Mouse (Mus musculus) CH12.LX (cell line): ENCODE data around the gene Mrgprb4. TPM values are rescaled to one million over a fixed set of nuclear protein-coding genes. Genes with fewer than 3 reads are reported as not detected.

Experiments used
- DNase-seq: peaks from one replicate; pipeline ENCODE4 v3.0.0-alpha.2; 2013; ENCODE audit errors: extremely low read depth
- H3K27ac ChIP-seq: 2 replicates; pipeline ENCODE4 v1.5.1; 2012; ENCODE audit warnings: low read depth, mild to moderate bottlenecking, control low read depth, moderate library complexity; ENCODE audit not compliant: insufficient read depth
- H3K27me3 ChIP-seq: replicated peaks from 2 replicates; pipeline ENCODE3; 2012; ENCODE audit warnings: inconsistent platforms
- H3K36me3 ChIP-seq, 2 experiments: replicated peaks in 1 of 2; 2 replicates each; pipeline versions ENCODE3 to v1.6.1; 2012; ENCODE audit warnings: inconsistent platforms in 1 of 2, low read length in 1 of 2, mild to moderate bottlenecking in 1 of 2, mixed read lengths in 1 of 2, moderate library complexity in 1 of 2; ENCODE audit not compliant: control insufficient read depth in 1 of 2, insufficient read depth in 1 of 2
- H3K4me1 ChIP-seq, 2 experiments: 2 replicates each; pipeline ENCODE4 v1.6.1; 2012; ENCODE audit warnings: inconsistent platforms in 1 of 2, moderate library complexity in 1 of 2; ENCODE audit not compliant: insufficient read depth in 2 of 2, control insufficient read depth in 1 of 2
- H3K4me2 ChIP-seq: 2 replicates; pipeline ENCODE4 v1.6.1; 2012; ENCODE audit warnings: low read depth, mild to moderate bottlenecking, control low read depth; ENCODE audit not compliant: poor library complexity, insufficient read depth, severe bottlenecking
- H3K4me3 ChIP-seq, 3 experiments: fragments of 150-350 bp in 1 of 3; sonication (generic) in 1 of 3; replicated peaks in 1 of 3; 2 replicates each; pipeline versions ENCODE3 to v1.5.1; 2011 to 2012; ENCODE audit warnings: low read depth in 2 of 3, low read length in 2 of 3, mild to moderate bottlenecking in 2 of 3, moderate library complexity in 2 of 3, control low read depth in 1 of 3, improper control_type of control experiment in 1 of 3, inconsistent platforms in 1 of 3, mixed read lengths in 1 of 3; ENCODE audit not compliant: poor library complexity in 1 of 3
- H3K79me2 ChIP-seq: replicated peaks from 2 replicates; pipeline ENCODE4 v1.6.1; 2012; ENCODE audit warnings: mild to moderate bottlenecking, moderate library complexity; ENCODE audit not compliant: control insufficient read depth, poor library complexity, insufficient read depth, severe bottlenecking; ENCODE audit errors: extremely low read depth
- H3K9ac ChIP-seq: 2 replicates; pipeline ENCODE4 v1.6.1; 2012; ENCODE audit warnings: low read depth, mild to moderate bottlenecking, control low read depth, moderate library complexity; ENCODE audit not compliant: insufficient read depth
- H3K9me3 ChIP-seq: replicated peaks from 2 replicates; pipeline ENCODE3; 2012; ENCODE audit warnings: low read length, inconsistent platforms, mixed read lengths
- BHLHE40 ChIP-seq: IDR thresholded peaks from 2 replicates; pipeline ENCODE4 v1.6.1; 2011; ENCODE audit warnings: mild to moderate bottlenecking, low read depth, low read length, improper control_type of control experiment
- CTCF ChIP-seq, 2 experiments: IDR thresholded peaks in 1 of 2; conservative IDR thresholded peaks in 1 of 2; 2 replicates each; pipeline ENCODE4 v1.5.1; 2011 to 2012; ENCODE audit warnings: low read depth in 2 of 2, low read length in 2 of 2, improper control_type of control experiment in 1 of 2, inconsistent platforms in 1 of 2, mild to moderate bottlenecking in 1 of 2, moderate library complexity in 1 of 2
- ELF1 ChIP-seq: IDR thresholded peaks from 2 replicates; pipeline ENCODE4 v1.6.1; 2014; ENCODE audit warnings: low read depth, mild to moderate bottlenecking, inconsistent platforms, low read length, improper control_type of control experiment
- EP300 ChIP-seq: IDR thresholded peaks from 2 replicates; pipeline ENCODE4 v1.6.1; 2011; ENCODE audit warnings: low read length, improper control_type of control experiment
- GABPA ChIP-seq: IDR thresholded peaks from 2 replicates; pipeline ENCODE4 v1.6.1; 2012; ENCODE audit warnings: low read depth, low read length, improper control_type of control experiment, inconsistent platforms; ENCODE audit not compliant: insufficient replicate concordance
- HCFC1 ChIP-seq: IDR thresholded peaks from 2 replicates; pipeline ENCODE4 v1.6.1; 2012; ENCODE audit warnings: low read depth, mild to moderate bottlenecking, inconsistent platforms, low read length, improper control_type of control experiment
- IRF4 ChIP-seq: IDR thresholded peaks from 2 replicates; pipeline ENCODE4 v1.6.1; 2014; ENCODE audit warnings: low read depth, mild to moderate bottlenecking, inconsistent platforms, low read length, improper control_type of control experiment
- JUN ChIP-seq: IDR thresholded peaks from 2 replicates; pipeline ENCODE4 v1.6.1; 2011; ENCODE audit warnings: low read depth, mild to moderate bottlenecking, low read length, improper control_type of control experiment, moderate library complexity; ENCODE audit not compliant: insufficient read depth
- KAT2A ChIP-seq: IDR thresholded peaks from 2 replicates; pipeline ENCODE4 v1.6.1; 2012; ENCODE audit warnings: low read length, improper control_type of control experiment, inconsistent platforms; ENCODE audit not compliant: insufficient replicate concordance
- MAFK ChIP-seq: IDR thresholded peaks from 2 replicates; pipeline ENCODE4 v1.6.1; 2011; ENCODE audit warnings: low read length, improper control_type of control experiment; ENCODE audit not compliant: insufficient replicate concordance
- MAX ChIP-seq: IDR thresholded peaks from 2 replicates; pipeline ENCODE4 v1.6.1; 2011; ENCODE audit warnings: low read length, improper control_type of control experiment
- MEF2A ChIP-seq: IDR thresholded peaks from 2 replicates; pipeline ENCODE4 v1.6.1; 2014; ENCODE audit warnings: low read depth, mild to moderate bottlenecking, inconsistent platforms, low read length, improper control_type of control experiment, borderline replicate concordance
- MYC ChIP-seq: IDR thresholded peaks from 2 replicates; pipeline ENCODE4 v1.6.1; 2011; ENCODE audit warnings: low read depth, mild to moderate bottlenecking, improper control_type of control experiment, low read length
- NELFE ChIP-seq: IDR thresholded peaks from 2 replicates; pipeline ENCODE4 v1.6.1; 2011; ENCODE audit warnings: low read depth, low read length, improper control_type of control experiment
- NRF1 ChIP-seq: IDR thresholded peaks from 2 replicates; pipeline ENCODE4 v1.6.1; 2014; ENCODE audit warnings: low read depth, mild to moderate bottlenecking, inconsistent platforms, low read length, improper control_type of control experiment, moderate library complexity
- POLR2AphosphoS2 ChIP-seq: IDR thresholded peaks from 2 replicates; pipeline ENCODE4 v1.6.1; 2011; ENCODE audit warnings: low read depth, low read length, improper control_type of control experiment
- RCOR1 ChIP-seq: conservative IDR thresholded peaks from 2 replicates; pipeline ENCODE4 v1.6.1; 2012; ENCODE audit warnings: low read depth, mild to moderate bottlenecking, inconsistent platforms, low read length, improper control_type of control experiment
- SIN3A ChIP-seq: IDR thresholded peaks from 2 replicates; pipeline ENCODE4 v1.6.1; 2012; ENCODE audit warnings: low read length, improper control_type of control experiment, inconsistent platforms
- UBTF ChIP-seq: IDR thresholded peaks from 2 replicates; pipeline ENCODE4 v1.6.1; 2012; ENCODE audit warnings: low read depth, mild to moderate bottlenecking, inconsistent platforms, low read length, improper control_type of control experiment, moderate library complexity
- USF1 ChIP-seq: IDR thresholded peaks from 2 replicates; pipeline ENCODE4 v1.6.1; 2014; ENCODE audit warnings: low read depth, mild to moderate bottlenecking, inconsistent platforms, low read length, improper control_type of control experiment
- USF2 ChIP-seq: conservative IDR thresholded peaks from 2 replicates; pipeline ENCODE4 v1.6.1; 2011; ENCODE audit warnings: low read depth, low read length, improper control_type of control experiment
- ZC3H11A ChIP-seq: IDR thresholded peaks from 2 replicates; pipeline ENCODE4 v1.6.1; 2012; ENCODE audit warnings: low read depth, mild to moderate bottlenecking, inconsistent platforms, low read length, improper control_type of control experiment
- ZKSCAN1 ChIP-seq: IDR thresholded peaks from 2 replicates; pipeline ENCODE4 v1.6.1; 2012; ENCODE audit warnings: low read depth, inconsistent platforms, low read length, improper control_type of control experiment, borderline replicate concordance
- dilution Hi-C: fragments of 300-500 bp; cut with MboI; formaldehyde crosslinking; loops from 2 replicates; pipeline ENCODE4 v1.14.3; 2020; ENCODE audit warnings: low sequenced_read_pairs; ENCODE audit not compliant: extremely low pct_unique_long_range_greater_than_20kb, extremely low pct_ligation_motif_present
- in situ Hi-C: fragments of 300-500 bp; cut with MboI; formaldehyde crosslinking; loops from 3 replicates; pipeline ENCODE4 v1.14.3; 2019; ENCODE audit warnings: low sequenced_read_pairs, low pct_ligation_motif_present, low pct_unique_long_range_greater_than_20kb, mixed read lengths
- polyA plus RNA-seq: library from polyadenylated mRNA; unstranded; fragments of >175 nt; gene quantifications from 2 replicates; pipeline ENCODE4 v1.2.1, GENCODE M21; 2012; ENCODE audit warnings: low read depth; ENCODE audit not compliant: insufficient read length
- total RNA-seq, 2 experiments: library from RNA; depleted of rRNA; stranded (reverse); fragments of 300-350 nt in 1 of 2; fragments of >200 nt in 1 of 2; gene quantifications; 2 replicates each; pipeline ENCODE4 v1.2.3; 2012 to 2014

The Mrgprb4 gene
- total and polyA plus RNA-seq, 3 experiments, result not detected

DNA sequence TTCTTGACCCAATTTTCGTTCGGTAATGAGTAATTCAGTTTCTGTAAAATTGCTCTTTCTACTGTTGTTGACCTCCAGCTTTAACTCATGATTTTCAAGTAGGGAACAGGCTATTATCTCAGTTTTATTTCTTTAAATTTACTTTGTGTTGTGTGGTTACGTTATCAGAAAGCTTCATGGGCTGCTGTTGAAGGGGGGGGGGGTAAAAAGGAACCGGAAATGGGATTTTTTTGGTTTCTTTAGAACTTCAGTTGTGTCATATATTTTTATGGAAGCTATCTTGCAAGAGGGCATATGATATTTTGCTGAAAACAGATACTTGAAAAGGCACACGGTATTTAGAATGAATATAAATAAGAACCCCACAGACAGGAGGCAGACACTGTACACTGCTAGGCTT is 26.0 kb upstream of the Mrgprb4 start:
- no peak overlapping the region for H3K27ac ChIP-seq
- no peak overlapping the region for H3K9ac ChIP-seq
- dilution Hi-C loops (no loop called here), in situ Hi-C loops (no loop called here)
- no peaks in the 10 kb centered on the region for H3K36me3 ChIP-seq
- H3K4me2 ChIP-seq, result no peak overlapping the region
- H3K27me3 ChIP-seq, result no peaks in the 10 kb centered on the region
- H3K4me1 ChIP-seq, result no peaks in the 10 kb centered on the region
- no peak overlapping the region for H3K4me3 ChIP-seq
- TF ChIP-seq UBTF, result no peak
- no peak for TF ChIP-seq IRF4
- TF ChIP-seq GABPA, result no peak
- TF ChIP-seq EP300, result no peak
- TF ChIP-seq MAX, result no peak
- no peak for TF ChIP-seq BHLHE40
- no peak for TF ChIP-seq ZC3H11A
- TF ChIP-seq MAFK, result no peak
- no peak for TF ChIP-seq KAT2A
- no peak for TF ChIP-seq NRF1
- no peak for TF ChIP-seq CTCF (conservative IDR thresholded peaks at IDR 0.05 in 1 of 2, IDR thresholded peaks at IDR 0.05 in 1 of 2; ENCODE audit: low read depth in 2 of 2, low read length in 2 of 2)
- no peak for TF ChIP-seq USF1
- no peak for DNase-seq
- peaks cover 5% of the 10 kb centered on the region for H3K9me3 ChIP-seq
- H3K79me2 ChIP-seq, result no peaks in the 10 kb centered on the region

DNA sequence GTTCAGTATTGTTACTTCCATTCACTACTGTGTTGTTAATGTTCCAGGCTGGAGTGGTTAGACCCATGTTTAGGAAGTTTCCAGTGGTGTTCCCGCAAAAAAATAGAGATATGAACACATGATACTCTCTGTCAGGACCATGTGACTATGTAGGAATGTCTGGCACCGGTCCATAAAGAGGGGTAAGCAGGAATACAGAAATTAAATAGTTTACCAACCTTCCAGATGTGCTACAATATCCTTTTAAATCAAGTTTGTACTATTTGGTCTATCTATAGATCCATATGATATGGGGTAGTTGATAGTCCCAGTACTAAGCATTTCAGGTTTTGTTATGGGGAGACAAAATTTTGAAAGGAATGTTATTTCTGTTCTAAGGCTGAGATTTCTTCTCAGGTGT is 30.2 kb downstream of the Mrgprb4 start, which contains the start of gene Mrgprb5:
TSS of gene Mrgprb5 (minus strand) at position 101 of the 400 bp plus-strand sequence.
- no peak for TF ChIP-seq JUN
- TF ChIP-seq KAT2A, result no peak
- no peak for TF ChIP-seq BHLHE40
- no peak for TF ChIP-seq NRF1
- no peak for TF ChIP-seq CTCF (conservative IDR thresholded peaks at IDR 0.05 in 1 of 2, IDR thresholded peaks at IDR 0.05 in 1 of 2; ENCODE audit: low read depth in 2 of 2, low read length in 2 of 2)
- no peak for TF ChIP-seq USF2
- TF ChIP-seq ZKSCAN1, result no peak
- TF ChIP-seq HCFC1, result no peak
- TF ChIP-seq SIN3A, result no peak
- no peak for TF ChIP-seq IRF4
- no peak for TF ChIP-seq RCOR1
- no peak for TF ChIP-seq POLR2AphosphoS2
- TF ChIP-seq NELFE, result no peak
- TF ChIP-seq MEF2A, result no peak
- no peak for TF ChIP-seq MYC
- TF ChIP-seq ELF1, result no peak
- no peak for TF ChIP-seq MAX
- TF ChIP-seq, all 38 proteins: peak for 0
- Histone ChIP-seq H3K9me3 (no peaks in the 10 kb centered on the region), H3K27me3 (no peaks in the 10 kb centered on the region), H3K36me3 (no peaks in the 10 kb centered on the region), H3K27ac (no peak within 1 kb of the TSS), H3K79me2 (no peaks in the 10 kb centered on the region), H3K4me1 (no peaks in the 10 kb centered on the region), H3K9ac (no peak within 1 kb of the TSS), H3K4me3 (no peak within 1 kb of the TSS), H3K4me2 (no peak within 1 kb of the TSS)
- dilution Hi-C loops (no loop called here), in situ Hi-C loops (no loop called here)
- DNase-seq, result no peak
